Mouse (Mus musculus) brain, embryonic 14.5 days (tissue): ENCODE data around the gene Grk5. TPM values are rescaled to one million over a fixed set of nuclear protein-coding genes. Genes with fewer than 3 reads are reported as not detected.

Experiments
- DNase-seq: peaks from one replicate; pipeline ENCODE4 v3.0.0-alpha.2; 2011; ENCODE audit warnings: low read depth
- CTCF ChIP-seq: fragments of 200-500 bp; IDR thresholded peaks from 2 replicates; pipeline ENCODE4 v1.5.1; 2012; ENCODE audit warnings: inconsistent platforms, mild to moderate bottlenecking, moderate library complexity, borderline replicate concordance; ENCODE audit not compliant: insufficient read depth, insufficient read length; ENCODE audit errors: extremely low read depth
- POLR2A ChIP-seq: fragments of 200-500 bp; IDR thresholded peaks from 2 replicates; pipeline ENCODE4 v1.6.1; 2012; ENCODE audit warnings: mild to moderate bottlenecking, inconsistent platforms, borderline replicate concordance; ENCODE audit not compliant: poor library complexity, insufficient read depth, insufficient read length, severe bottlenecking; ENCODE audit errors: extremely low read depth
- polyA plus RNA-seq: library from polyadenylated mRNA; depleted of rRNA; stranded (reverse); fragments of >200 nt; gene quantifications from 2 replicates; pipeline ENCODE4 v1.2.3, GENCODE M21; 2012

The Grk5 gene
- polyA plus RNA-seq, 1 experiment = 6.8 TPM

DNA sequence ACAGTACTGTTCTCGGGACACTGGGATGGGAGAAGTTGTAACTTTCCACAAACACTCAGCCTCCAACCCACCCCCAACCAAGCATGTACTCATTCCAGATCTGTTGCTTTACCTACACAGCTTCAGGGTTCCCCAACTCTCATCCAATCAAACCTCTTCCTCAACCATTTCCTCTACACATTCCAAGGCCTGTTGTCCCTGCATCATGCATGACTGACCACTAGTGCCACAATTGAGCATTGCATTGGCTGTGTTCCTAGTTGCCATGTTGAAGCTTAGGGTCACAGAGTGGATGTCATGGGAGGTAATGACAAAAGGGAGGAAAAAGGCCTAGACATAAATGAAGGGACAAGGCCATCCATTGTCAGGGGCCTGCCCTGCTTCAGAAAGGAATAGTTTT lies 175.5 kb downstream of the Grk5 start:
- TF ChIP-seq POLR2A (no peak), CTCF (no peak)
- no peak for DNase-seq

- DNase-seq = no peak
- TF ChIP-seq POLR2A = no peak
- TF ChIP-seq CTCF = no peak
Measured at GRCm38 (mm10) chr19:61078622-61079021, 189.1 kb downstream of the Grk5 start.

- TF ChIP-seq CTCF = no peak
- TF ChIP-seq POLR2A = no peak
- no peak for DNase-seq
Measured at GRCm38 (mm10) chr19:61080251-61080749, 190.8 kb downstream of the Grk5 start.

DNA sequence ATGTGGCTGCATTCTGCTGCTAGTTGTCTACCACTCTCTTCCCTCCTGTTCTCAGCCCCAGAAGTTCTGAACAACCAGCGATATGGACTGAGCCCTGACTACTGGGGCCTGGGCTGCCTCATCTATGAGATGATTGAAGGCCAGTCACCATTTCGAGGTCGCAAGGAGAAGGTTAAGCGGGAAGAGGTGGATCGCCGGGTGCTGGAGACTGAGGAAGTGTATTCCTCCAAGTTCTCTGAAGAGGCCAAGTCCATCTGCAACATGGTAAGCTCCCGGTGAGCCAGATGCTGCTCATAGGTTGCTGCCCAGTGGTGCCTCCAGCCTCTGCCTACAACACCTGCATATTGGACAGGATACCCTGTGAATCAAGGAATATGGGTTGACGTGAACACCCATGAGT lies 193.5 kb downstream of the Grk5 start:
- TF ChIP-seq CTCF (no peak), POLR2A (no peak)
- no peak for DNase-seq

GRCm38 (mm10) chr19:61084149-61084940 lies 194.8 kb downstream of the Grk5 start:
- DNase-seq = peak; percentile 92
- TF ChIP-seq POLR2A (no peak), CTCF (peak; percentile 98)

GRCm38 (mm10) chr19:61085217-61085616 lies 195.7 kb downstream of the Grk5 start:
- DNase-seq = no peak
- TF ChIP-seq CTCF (no peak), POLR2A (no peak)

GRCm38 (mm10) chr19:61087781-61088180 lies 198.2 kb downstream of the Grk5 start:
- DNase-seq = no peak
- TF ChIP-seq CTCF = no peak
- no peak for TF ChIP-seq POLR2A

GRCm38 (mm10) chr19:61089001-61089400 lies 199.5 kb downstream of the Grk5 start:
- no peak for DNase-seq
- TF ChIP-seq POLR2A = no peak
- TF ChIP-seq CTCF = no peak

- DNase-seq = no peak
- no peak for TF ChIP-seq POLR2A
- TF ChIP-seq CTCF = no peak
Measured at GRCm38 (mm10) chr19:61090541-61090940, 201.0 kb downstream of the Grk5 start.

- no peak for TF ChIP-seq POLR2A
- no peak for TF ChIP-seq CTCF
- DNase-seq = no peak
Measured at GRCm38 (mm10) chr19:61096776-61097175, 207.2 kb downstream of the Grk5 start.

GRCm38 (mm10) chr19:61097764-61098163 lies 208.2 kb downstream of the Grk5 start:
- no peak for TF ChIP-seq CTCF

GRCm38 (mm10) chr19:61110184-61110583 lies 220.6 kb downstream of the Grk5 start:
- DNase-seq = no peak

More at GRCm38 (mm10) chr19:61097764-61098163, 208.2 kb downstream of the Grk5 start:
- peak; percentile 54 for DNase-seq

More at GRCm38 (mm10) chr19:61110184-61110583, 220.6 kb downstream of the Grk5 start:
- no peak for TF ChIP-seq POLR2A
- peak; percentile 16; the same call in 1 of the 2 replicates for TF ChIP-seq CTCF
